Mouse (Mus musculus) intestine, embryonic 14.5 days (tissue): Measurements from ENCODE around the gene Gm2030. TPM values are rescaled to one million over a fixed set of nuclear protein-coding genes. Genes with fewer than 3 reads are reported as not detected.
"Not testable (repeated sequence)": the region's sequence is repeated elsewhere in the genome, so short reads cannot be mapped to it uniquely, and the experiment has no call there.

Source experiments
- ATAC-seq: fragments of 200-750 bp; cut with Nextera tagmentation; replicated peaks from 2 replicates; pipeline ENCODE4 v1.8.0; 2017; ENCODE audit warnings: low read depth, moderate number of reproducible peaks, moderate TSS enrichment, moderate library complexity; ENCODE audit not compliant: low FRiP score, low TSS enrichment
- DNase-seq: peaks from one replicate; pipeline ENCODE4 v3.0.0-alpha.2; 2018; ENCODE audit warnings: low spot score
- H3K27ac ChIP-seq: fragments of 300-500 bp; sonication (generic); 2 replicates; pipeline ENCODE4 v1.5.1; 2014; ENCODE audit warnings: low read depth, mild to moderate bottlenecking, control low read depth
- H3K27me3 ChIP-seq: fragments of 300-500 bp; sonication (generic); replicated peaks from 2 replicates; pipeline ENCODE4 v1.6.1; 2014; ENCODE audit warnings: low read length, control low read depth; ENCODE audit not compliant: control insufficient read depth, insufficient read depth
- H3K36me3 ChIP-seq: fragments of 300-500 bp; sonication (generic); 2 replicates; pipeline ENCODE4 v1.6.1; 2014; ENCODE audit warnings: low read length, control low read depth; ENCODE audit not compliant: control insufficient read depth, insufficient read depth
- H3K4me1 ChIP-seq: fragments of 300-500 bp; sonication (generic); replicated peaks from 2 replicates; pipeline ENCODE4 v1.6.1; 2014; ENCODE audit warnings: low read length, control low read depth, mixed read lengths; ENCODE audit not compliant: control insufficient read depth, insufficient read depth
- H3K4me2 ChIP-seq: fragments of 300-500 bp; sonication (generic); 2 replicates; pipeline ENCODE4 v1.6.1; 2014; ENCODE audit warnings: low read length
- H3K4me3 ChIP-seq: fragments of 300-500 bp; sonication (generic); 2 replicates; pipeline ENCODE4 v1.5.1; 2014; ENCODE audit warnings: low read depth, low read length, control low read depth, mixed read lengths
- H3K9ac ChIP-seq: fragments of 300-500 bp; sonication (generic); 2 replicates; pipeline ENCODE4 v1.6.1; 2014; ENCODE audit warnings: mild to moderate bottlenecking, low read length
- H3K9me3 ChIP-seq: fragments of 300-500 bp; sonication (generic); 2 replicates; pipeline ENCODE4 v1.6.1; 2016; ENCODE audit warnings: low read length, control low read depth; ENCODE audit not compliant: control insufficient read depth
- WGBS: fragments of 180-500 bp; shearing (Covaris S2); extraction: QIAGEN DNeasy Blood & Tissue Kit; methylation state at CpG from one replicate; pipeline ENCODE4 v1.1.7; 2014; 5-methylcytosine and 5-hydroxymethylcytosine counted together
- polyA plus RNA-seq: library from polyadenylated mRNA; unstranded; fragments of >200 nt; fragmentation: Nextera tagmentation; extraction: Ambion mirVana; gene quantifications from 2 replicates; pipeline ENCODE4 v1.2.1, GENCODE M21; 2014

The Gm2030 gene
- polyA plus RNA-seq, result not detected in 2 replicates

DNA sequence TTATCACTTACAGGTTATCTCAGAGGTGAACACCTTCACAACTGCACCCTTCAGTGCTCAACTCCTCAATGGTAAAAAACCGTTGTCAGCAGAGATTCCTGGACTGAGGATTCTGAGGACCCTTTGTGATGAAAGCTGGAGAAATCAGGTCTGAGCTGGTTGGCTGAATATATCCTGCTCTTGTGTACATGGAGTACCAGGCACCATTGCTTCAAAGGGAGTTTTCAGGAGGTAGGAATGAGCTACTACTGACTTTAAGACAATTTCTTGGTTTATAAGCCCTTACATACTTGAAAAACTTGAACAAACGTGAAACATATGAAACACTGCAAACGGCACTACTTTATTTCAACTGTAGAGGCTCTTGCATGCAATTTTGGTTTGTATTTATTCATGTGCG, at the start of gene Gm2030:
Gene Gm2030 (minus strand): TSS at position 101 of the 400 bp plus-strand sequence.
- H3K4me2 ChIP-seq, H3K4me3 ChIP-seq, H3K9me3 ChIP-seq, H3K4me1 ChIP-seq, ATAC-seq, H3K36me3 ChIP-seq, DNase-seq, H3K27me3 ChIP-seq, H3K27ac ChIP-seq, H3K9ac ChIP-seq: not testable (repeated sequence)
- WGBS, result 64% methylated on average over 3 of the region's 4 CpGs

Other genes starting within 250 kb of the Gm2030 start
- gene Gm2012, start 78.7 kb downstream of the Gm2030 start, polyA plus RNA-seq, result not detected in 2 replicates
- gene Slx, start 235.5 kb upstream of the Gm2030 start, polyA plus RNA-seq, result not detected in 2 replicates